Mouse (Mus musculus) stomach, embryonic 16.5 days (tissue): Measurements from ENCODE around the gene Hspb9. TPM values are rescaled to one million over a fixed set of nuclear protein-coding genes. Genes with fewer than 3 reads are reported as not detected.

Source experiments
- ATAC-seq: fragments of 200-750 bp; cut with Nextera tagmentation; 2 replicates; pipeline ENCODE4 v1.8.0; 2017; ENCODE audit warnings: moderate number of reproducible peaks, moderate TSS enrichment; ENCODE audit not compliant: insufficient read depth, low FRiP score
- H3K27ac ChIP-seq: fragments of 300-500 bp; sonication (generic); 2 replicates; pipeline ENCODE4 v1.5.1; 2014; ENCODE audit warnings: low read length
- H3K27me3 ChIP-seq: fragments of 300-500 bp; sonication (generic); 2 replicates; pipeline ENCODE4 v1.6.1; 2014; ENCODE audit warnings: low read length, control low read depth, mixed read lengths; ENCODE audit not compliant: control insufficient read depth, insufficient read depth
- H3K36me3 ChIP-seq: fragments of 300-500 bp; sonication (generic); 2 replicates; pipeline ENCODE4 v1.6.1; 2014; ENCODE audit warnings: low read length; ENCODE audit not compliant: control insufficient read depth, insufficient read depth
- H3K4me1 ChIP-seq: fragments of 300-500 bp; sonication (generic); 2 replicates; pipeline ENCODE4 v1.6.1; 2014; ENCODE audit warnings: low read length, control low read depth, mixed read lengths; ENCODE audit not compliant: control insufficient read depth, insufficient read depth
- H3K4me2 ChIP-seq: fragments of 300-500 bp; sonication (generic); 2 replicates; pipeline ENCODE4 v1.6.1; 2014; ENCODE audit warnings: low read depth, low read length, mixed read lengths
- H3K4me3 ChIP-seq: fragments of 300-500 bp; sonication (generic); replicated peaks from 2 replicates; pipeline ENCODE4 v1.5.1; 2014; ENCODE audit warnings: mild to moderate bottlenecking, low read length
- H3K9ac ChIP-seq: fragments of 300-500 bp; sonication (generic); 2 replicates; pipeline ENCODE4 v1.6.1; 2014; ENCODE audit warnings: low read length
- H3K9me3 ChIP-seq: fragments of 300-500 bp; sonication (generic); replicated peaks from 2 replicates; pipeline ENCODE4 v1.6.1; 2016; ENCODE audit warnings: low read length, control low read depth; ENCODE audit not compliant: control insufficient read depth
- WGBS: fragments of 180-500 bp; shearing (Covaris S2); extraction: QIAGEN DNeasy Blood & Tissue Kit; methylation state at CpG from one replicate; pipeline ENCODE4 v1.1.7; 2014; 5-methylcytosine and 5-hydroxymethylcytosine counted together
- polyA plus RNA-seq: library from polyadenylated mRNA; unstranded; fragments of >200 nt; fragmentation: Nextera tagmentation; extraction: Ambion mirVana; gene quantifications from 2 replicates; pipeline ENCODE4 v1.2.1, GENCODE M21; 2015

Gene Hspb9
- polyA plus RNA-seq, 1 experiment from 2014 or later, result 0.36 TPM

GRCm38 (mm10) chr11:100746546-100746945 is 32.9 kb downstream of the Hspb9 start:
- H3K9ac ChIP-seq, result no peak overlapping the region
- ATAC-seq, result no peak
- no peaks in the 10 kb centered on the region for H3K4me1 ChIP-seq
- no peaks in the 10 kb centered on the region for H3K36me3 ChIP-seq
- peaks cover 7% of the 10 kb centered on the region for H3K27me3 ChIP-seq
- no peaks in the 10 kb centered on the region for H3K9me3 ChIP-seq
- H3K27ac ChIP-seq, result no peak overlapping the region
- H3K4me3 ChIP-seq, result no peak overlapping the region
- WGBS, result 79% methylated on average over 10 of the region's 10 CpGs
- H3K4me2 ChIP-seq, result no peak overlapping the region

GRCm38 (mm10) chr11:100747114-100747513 is 33.5 kb downstream of the Hspb9 start:
- Histone ChIP-seq H3K27ac (no peak overlapping the region), H3K36me3 (no peaks in the 10 kb centered on the region), H3K9me3 (no peaks in the 10 kb centered on the region), H3K4me3 (no peak overlapping the region), H3K4me1 (no peaks in the 10 kb centered on the region), H3K4me2 (no peak overlapping the region), H3K27me3 (peaks cover 7% of the 10 kb centered on the region), H3K9ac (no peak overlapping the region)
- ATAC-seq, result no peak
- WGBS, result 51% methylated on average over 5 of the region's 5 CpGs

- ATAC-seq, result no peak
- Histone ChIP-seq H3K9ac (no peak overlapping the region), H3K36me3 (no peaks in the 10 kb centered on the region), H3K4me3 (no peak overlapping the region), H3K4me1 (no peaks in the 10 kb centered on the region), H3K9me3 (no peaks in the 10 kb centered on the region), H3K4me2 (no peak overlapping the region), H3K27me3 (peaks cover 7% of the 10 kb centered on the region), H3K27ac (no peak overlapping the region)
- whole genome bisulfite sequencing, result 63% methylated on average over 4 of the region's 4 CpGs
Measured at GRCm38 (mm10) chr11:100748620-100749019, 35.0 kb downstream of the Hspb9 start.

GRCm38 (mm10) chr11:100749469-100749868 is 35.8 kb downstream of the Hspb9 start:
- Histone ChIP-seq H3K9me3 (no peaks in the 10 kb centered on the region), H3K4me3 (no peak overlapping the region), H3K27ac (no peak overlapping the region), H3K4me1 (no peaks in the 10 kb centered on the region), H3K36me3 (no peaks in the 10 kb centered on the region), H3K9ac (no peak overlapping the region), H3K4me2 (no peak overlapping the region), H3K27me3 (peaks cover 7% of the 10 kb centered on the region)
- ATAC-seq, result no peak
- WGBS, result 31% methylated on average over 25 of the region's 25 CpGs

GRCm38 (mm10) chr11:100750127-100750526 is 36.5 kb downstream of the Hspb9 start:
- Histone ChIP-seq H3K4me3 (no peak overlapping the region), H3K4me2 (no peak overlapping the region), H3K9me3 (no peaks in the 10 kb centered on the region), H3K9ac (no peak overlapping the region), H3K36me3 (no peaks in the 10 kb centered on the region), H3K4me1 (no peaks in the 10 kb centered on the region), H3K27ac (no peak overlapping the region), H3K27me3 (peaks cover 7% of the 10 kb centered on the region)
- ATAC-seq, result no peak
- 84% methylated on average over 16 of the region's 16 CpGs for WGBS

- H3K27ac ChIP-seq, result no peak overlapping the region
- WGBS, result 27% methylated on average over 10 of the region's 10 CpGs
- no peak overlapping the region for H3K4me2 ChIP-seq
- no peak overlapping the region for H3K9ac ChIP-seq
- no peaks in the 10 kb centered on the region for H3K9me3 ChIP-seq
- H3K4me1 ChIP-seq, result no peaks in the 10 kb centered on the region
- no peak for ATAC-seq
- peaks cover 7% of the 10 kb centered on the region for H3K27me3 ChIP-seq
- no peak overlapping the region for H3K4me3 ChIP-seq
- H3K36me3 ChIP-seq, result no peaks in the 10 kb centered on the region
Measured at GRCm38 (mm10) chr11:100752294-100752693, 38.6 kb downstream of the Hspb9 start.

GRCm38 (mm10) chr11:100754021-100754692 is 40.5 kb downstream of the Hspb9 start:
- no peak overlapping the region for H3K4me3 ChIP-seq
- H3K9me3 ChIP-seq, result no peaks in the 10 kb centered on the region
- ATAC-seq, result no peak
- no peaks in the 10 kb centered on the region for H3K36me3 ChIP-seq
- H3K4me1 ChIP-seq, result no peaks in the 10 kb centered on the region
- 81% methylated on average over 12 of the region's 12 CpGs for WGBS
- H3K27me3 ChIP-seq, result peaks cover 15% of the 10 kb centered on the region
- no peak overlapping the region for H3K4me2 ChIP-seq
- H3K27ac ChIP-seq, result no peak overlapping the region
- H3K9ac ChIP-seq, result no peak overlapping the region

GRCm38 (mm10) chr11:100754693-100755057 is 41.0 kb downstream of the Hspb9 start:
- Histone ChIP-seq H3K36me3 (no peaks in the 10 kb centered on the region), H3K27me3 (peaks cover 17% of the 10 kb centered on the region), H3K27ac (no peak overlapping the region), H3K9ac (no peak overlapping the region), H3K4me2 (no peak overlapping the region), H3K9me3 (no peaks in the 10 kb centered on the region), H3K4me3 (no peak overlapping the region), H3K4me1 (peaks cover 5% of the 10 kb centered on the region; the same call in 1 of the 2 replicates)
- 84% methylated on average over 3 of the region's 3 CpGs for WGBS
- ATAC-seq, result no peak

- WGBS, result 58% methylated on average over 6 of the region's 6 CpGs
- H3K27me3 ChIP-seq, result peaks cover 25% of the 10 kb centered on the region
Measured at GRCm38 (mm10) chr11:100756476-100756875, 42.8 kb downstream of the Hspb9 start.

More at GRCm38 (mm10) chr11:100756476-100756875, 42.8 kb downstream of the Hspb9 start:
- ATAC-seq, result no peak
- H3K9ac ChIP-seq, result no peak overlapping the region
- H3K4me3 ChIP-seq, result no peak overlapping the region
- H3K36me3 ChIP-seq, result no peaks in the 10 kb centered on the region
- H3K4me2 ChIP-seq, result no peak overlapping the region
- no peaks in the 10 kb centered on the region for H3K9me3 ChIP-seq
- peaks cover 5% of the 10 kb centered on the region; the same call in 1 of the 2 replicates for H3K4me1 ChIP-seq
- no peak overlapping the region for H3K27ac ChIP-seq
